Comparison of ENCODE assay signal across 18 mouse cellular contexts in the genomic region with DNA sequence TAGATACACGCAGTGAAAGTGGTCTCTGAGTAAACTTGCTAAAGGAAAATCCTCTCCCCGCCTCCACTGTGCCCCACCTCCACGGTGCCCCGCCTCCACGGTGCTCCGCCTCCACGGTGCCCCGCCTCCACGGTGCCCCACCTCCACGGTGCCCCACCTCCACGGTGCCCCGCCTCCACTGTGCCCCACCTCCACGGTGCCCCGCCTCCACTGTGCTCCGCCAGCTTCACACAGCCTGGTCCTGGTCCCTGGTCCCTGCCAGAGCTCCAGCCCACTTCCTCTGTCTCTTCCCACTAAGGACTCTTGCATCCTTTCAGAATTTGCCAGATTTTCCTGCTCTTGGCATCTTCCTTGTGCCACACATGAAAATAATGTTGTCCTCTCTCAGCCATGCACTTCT.
DNase-seq lines count a peak whose midpoint lies in the region; ATAC-seq and TF ChIP-seq lines count a peak whose summit lies in the region.
"Had no signal": no experiment of that assay in that cellular context is flagged by ENCODE, and none has a peak within 500 bp of the region (broad histone marks: within the 10 kb centered on the region; RNA-seq: fewer than 3 reads in every experiment).

No protein-coding gene starts in this region.

- no peak overlapping the region for H3K4me3 ChIP-seq in lung, embryonic 14.5 days (ENCODE audit: low read depth, low read length)
- no peak overlapping the region for H3K4me3 ChIP-seq in limb, embryonic 10.5 days
- H3K4me3 ChIP-seq: erythroblast, embryonic 14.5 days; forebrain, embryonic 15.5 days; limb, embryonic 12.5 days; neural tube, embryonic 13.5 days had no signal

- H3K4me2 ChIP-seq in lung, embryonic 14.5 days = no peak overlapping the region
- H3K4me2 ChIP-seq: forebrain, embryonic 15.5 days; heart, embryonic 11.5 days; limb, embryonic 12.5 days; neural tube, embryonic 13.5 days had no signal

- DNase-seq in CD4-positive, CD25-positive, alpha-beta regulatory T cell, adult 2 months (ENCODE audit: low read depth, low spot score) = peak; percentile 7
- peak; percentile 15 for DNase-seq in lung, embryonic 14.5 days
- DNase-seq in lung, postnatal 25 days (ENCODE audit: low spot score) = no peak
- DNase-seq in limb, embryonic 10.5 days (ENCODE audit: low spot score) = peak; percentile 54
- DNase-seq in left cerebral cortex, adult 11 months (ENCODE audit: low spot score) = no peak
- no peak for DNase-seq in spleen, postnatal 14 days (ENCODE audit: low spot score in 2 of 2)
- DNase-seq: adrenal gland, postnatal 14 days; cerebellum, adult 9-11 months; gastrocnemius, postnatal 14 days; lung, adult 2 months; right cerebral cortex, postnatal 4 days had no signal

- H3K4me1 ChIP-seq in lung, embryonic 14.5 days (ENCODE audit: insufficient read depth) = no peaks in the 10 kb centered on the region
- 0 out of 2 replicates have a peak, but pooled peaks cover 6% of the 10 kb centered on the region for H3K4me1 ChIP-seq in limb, embryonic 10.5 days

- H3K36me3 ChIP-seq in lung, embryonic 14.5 days (ENCODE audit: insufficient read depth) = no peaks in the 10 kb centered on the region
- no peaks in the 10 kb centered on the region for H3K36me3 ChIP-seq in limb, embryonic 10.5 days
- H3K36me3 ChIP-seq: forebrain, embryonic 15.5 days; limb, embryonic 12.5 days; neural tube, embryonic 13.5 days had no signal

- no peaks in the 10 kb centered on the region for H3K27me3 ChIP-seq in lung, embryonic 14.5 days (ENCODE audit: insufficient read depth, low read length)
- H3K27me3 ChIP-seq in limb, embryonic 10.5 days (ENCODE audit: low read depth, poor library complexity, severe bottlenecking) = no peaks in the 10 kb centered on the region
- H3K27me3 ChIP-seq: forebrain, embryonic 15.5 days; limb, embryonic 12.5 days; neural tube, embryonic 13.5 days had no signal

- 36% methylated on average over 15 of the region's 15 CpGs for WGBS in lung, embryonic 14.5 days
- WGBS in limb, embryonic 10.5 days = 25% methylated on average over 15 of the region's 15 CpGs

- TF ChIP-seq CTCF in lung, embryonic 14.5 days (IDR thresholded peaks at IDR 0.05; ENCODE audit: low read depth) = no peak

- no peak for ATAC-seq in CD4-positive, CD25-positive, alpha-beta regulatory T cell, adult 4 months
- ATAC-seq in lung, embryonic 14.5 days (ENCODE audit: insufficient read depth) = no peak; the same call in 1 of the 2 replicates
- peak; percentile 89 for ATAC-seq in megakaryocyte-erythroid progenitor cell, adult 5-6 weeks (replicated peaks; ENCODE audit: low FRiP score, low TSS enrichment, poor library complexity, severe bottlenecking)
- ATAC-seq: forebrain, embryonic 15.5 days had no signal

- no peak overlapping the region for H3K27ac ChIP-seq in lung, embryonic 14.5 days (ENCODE audit: low read depth)
- H3K27ac ChIP-seq in limb, embryonic 10.5 days = no peak overlapping the region
- H3K27ac ChIP-seq: forebrain, embryonic 15.5 days; limb, embryonic 12.5 days; neural tube, embryonic 13.5 days had no signal

- H3K9ac ChIP-seq in lung, embryonic 14.5 days = no peak overlapping the region
- H3K9ac ChIP-seq: forebrain, embryonic 15.5 days; limb, embryonic 12.5 days; neural tube, embryonic 13.5 days had no signal

- H3K9me3 ChIP-seq in lung, embryonic 14.5 days (ENCODE audit: low read depth, low read length) = no peaks in the 10 kb centered on the region
- no peaks in the 10 kb centered on the region for H3K9me3 ChIP-seq in limb, embryonic 10.5 days (replicated peaks)
- H3K9me3 ChIP-seq: forebrain, embryonic 15.5 days; limb, embryonic 12.5 days; neural tube, embryonic 13.5 days had no signal

Comparison
In these comparisons a context has a peak if more than half of its experiments do, and no peak if none do; other contexts are left out.
1. DNase-seq: peak in CD4-positive, CD25-positive, alpha-beta regulatory T cell, adult 2 months (single experiment), lung, embryonic 14.5 days (single experiment) and limb, embryonic 10.5 days (single experiment); none in lung, postnatal 25 days (single experiment), left cerebral cortex, adult 11 months (single experiment) and spleen, postnatal 14 days (0 of 2).